Mouse (Mus musculus) intestine, postnatal 0 days (tissue): ENCODE measurements around the gene AC131692.1. TPM values are rescaled to one million over a fixed set of nuclear protein-coding genes. Genes with fewer than 3 reads are reported as not detected.

Experiments
- ATAC-seq: fragments of 200-750 bp; cut with Nextera tagmentation; 2 replicates; pipeline ENCODE4 v1.8.0; 2017; ENCODE audit warnings: mild to moderate bottlenecking, moderate TSS enrichment, moderate library complexity
- H3K27ac ChIP-seq: fragments of 300-500 bp; sonication (generic); 2 replicates; pipeline ENCODE4 v1.5.1; 2014; ENCODE audit warnings: mild to moderate bottlenecking, low read depth, low read length, moderate library complexity
- H3K27me3 ChIP-seq: fragments of 300-500 bp; sonication (generic); replicated peaks from 2 replicates; pipeline ENCODE4 v1.6.1; 2014; ENCODE audit warnings: low read length, mixed read lengths; ENCODE audit not compliant: control insufficient read depth, insufficient read depth
- H3K36me3 ChIP-seq: fragments of 300-500 bp; sonication (generic); 2 replicates; pipeline ENCODE4 v1.6.1; 2014; ENCODE audit warnings: mild to moderate bottlenecking, moderate library complexity; ENCODE audit not compliant: control insufficient read depth, insufficient read depth
- H3K4me1 ChIP-seq: fragments of 300-500 bp; sonication (generic); replicated peaks from 2 replicates; pipeline ENCODE4 v1.6.1; 2014; ENCODE audit warnings: antibody characterized with exemption, low read length, mixed read lengths; ENCODE audit not compliant: control insufficient read depth, insufficient read depth
- H3K4me2 ChIP-seq: fragments of 300-500 bp; sonication (generic); replicated peaks from 2 replicates; pipeline ENCODE4 v1.6.1; 2014; ENCODE audit warnings: low read depth, mild to moderate bottlenecking, moderate library complexity
- H3K4me3 ChIP-seq: fragments of 300-500 bp; sonication (generic); 2 replicates; pipeline ENCODE4 v1.5.1; 2014; ENCODE audit warnings: low read depth, low read length
- H3K9ac ChIP-seq: fragments of 300-500 bp; sonication (generic); 2 replicates; pipeline ENCODE4 v1.6.1; 2014; ENCODE audit warnings: mild to moderate bottlenecking, low read depth, low read length
- H3K9me3 ChIP-seq: fragments of 300-500 bp; sonication (generic); 2 replicates; pipeline ENCODE4 v1.6.1; 2016; ENCODE audit warnings: mixed run types; ENCODE audit not compliant: control insufficient read depth
- CTCF ChIP-seq: sonication (generic); IDR thresholded peaks from 2 replicates; pipeline ENCODE4 v1.5.1; 2016; ENCODE audit warnings: low read depth, mild to moderate bottlenecking, control low read depth, antibody characterized with exemption, moderate library complexity
- WGBS: fragments of 180-500 bp; shearing (Covaris S2); extraction: QIAGEN DNeasy Blood & Tissue Kit; methylation state at CpG from one replicate; pipeline ENCODE4 v1.1.7; 2014; 5-methylcytosine and 5-hydroxymethylcytosine counted together
- polyA plus RNA-seq: library from polyadenylated mRNA; unstranded; fragments of >200 nt; fragmentation: Nextera tagmentation; extraction: Ambion mirVana; gene quantifications from 2 replicates; pipeline ENCODE4 v1.2.1, GENCODE M21; 2015

AC131692.1 gene
- polyA plus RNA-seq, 1 experiment from 2014 or later, result not detected

DNA sequence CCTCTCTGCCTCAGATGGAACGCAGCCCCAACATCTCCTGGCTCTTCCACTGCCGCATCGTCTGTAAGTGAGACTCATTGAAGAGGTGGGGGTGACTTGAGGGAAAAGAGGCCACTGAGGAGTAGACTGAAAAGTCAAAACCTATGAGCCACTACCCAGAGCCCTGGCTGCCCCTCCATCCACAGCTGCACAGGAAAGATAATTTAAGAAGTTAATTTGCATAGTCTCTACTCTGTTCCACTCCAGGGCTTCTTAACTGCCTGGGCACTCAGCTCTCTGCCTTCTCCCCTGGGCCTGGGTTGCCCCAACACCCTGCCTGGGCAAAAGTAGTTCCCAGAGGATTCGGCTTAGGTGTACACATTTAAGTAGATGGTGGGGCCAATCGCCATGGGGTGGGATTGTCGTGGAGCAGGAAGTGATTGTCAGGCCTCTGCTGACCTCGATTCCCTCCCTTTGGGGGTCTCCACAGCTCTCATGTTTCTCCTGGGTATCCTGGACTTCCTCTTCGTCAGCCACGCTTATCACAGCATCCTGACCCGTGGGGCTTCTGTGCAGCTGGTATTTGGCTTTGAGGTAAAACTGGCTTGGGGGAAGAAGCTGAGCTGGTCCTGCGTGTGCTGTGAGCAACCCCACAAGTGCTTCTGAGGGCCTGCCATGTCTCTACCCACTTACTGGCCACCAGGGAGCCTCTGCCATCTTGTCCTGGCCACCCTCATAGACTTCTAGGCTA lies 45.4 kb upstream of the AC131692.1 start:
- Histone ChIP-seq H3K27ac (no peak overlapping the region), H3K9me3 (no peaks in the 10 kb centered on the region), H3K4me1 (no peaks in the 10 kb centered on the region; the same call in 1 of the 2 replicates), H3K36me3 (peaks cover 56% of the 10 kb centered on the region), H3K9ac (no peak overlapping the region), H3K4me2 (no peak overlapping the region), H3K4me3 (no peak overlapping the region), H3K27me3 (no peaks in the 10 kb centered on the region)
- 88% methylated on average over 11 of the region's 11 CpGs for WGBS
- TF ChIP-seq CTCF, result no peak
- ATAC-seq, result no peak

DNA sequence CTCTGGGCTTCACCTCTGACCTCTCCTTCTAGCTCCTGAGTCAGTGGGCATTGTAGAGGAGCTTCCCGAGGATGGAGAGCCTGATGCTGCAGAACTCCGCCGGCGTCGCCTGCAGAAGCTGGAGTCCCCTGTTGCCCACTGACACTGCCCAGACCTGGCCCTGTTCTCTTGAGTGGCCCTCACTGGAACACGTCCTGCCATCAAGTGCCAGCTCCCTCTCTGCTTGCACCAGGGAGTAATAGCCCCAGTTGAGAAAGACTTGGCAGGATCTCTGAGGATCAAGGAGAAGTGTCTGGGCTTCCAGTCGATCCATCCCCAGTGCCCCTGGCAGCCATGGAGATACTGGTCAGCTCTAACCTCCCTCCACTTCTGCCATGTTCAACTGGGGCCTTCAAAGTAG lies 41.7 kb upstream of the AC131692.1 start:
- no peak for ATAC-seq
- Histone ChIP-seq H3K9ac (no peak overlapping the region), H3K9me3 (no peaks in the 10 kb centered on the region), H3K27me3 (no peaks in the 10 kb centered on the region), H3K4me3 (no peak overlapping the region), H3K36me3 (peaks cover 73% of the 10 kb centered on the region), H3K27ac (no peak overlapping the region), H3K4me1 (peaks cover 4% of the 10 kb centered on the region), H3K4me2 (no peak overlapping the region)
- no peak for TF ChIP-seq CTCF
- 81% methylated on average over 7 of the region's 7 CpGs for WGBS

DNA sequence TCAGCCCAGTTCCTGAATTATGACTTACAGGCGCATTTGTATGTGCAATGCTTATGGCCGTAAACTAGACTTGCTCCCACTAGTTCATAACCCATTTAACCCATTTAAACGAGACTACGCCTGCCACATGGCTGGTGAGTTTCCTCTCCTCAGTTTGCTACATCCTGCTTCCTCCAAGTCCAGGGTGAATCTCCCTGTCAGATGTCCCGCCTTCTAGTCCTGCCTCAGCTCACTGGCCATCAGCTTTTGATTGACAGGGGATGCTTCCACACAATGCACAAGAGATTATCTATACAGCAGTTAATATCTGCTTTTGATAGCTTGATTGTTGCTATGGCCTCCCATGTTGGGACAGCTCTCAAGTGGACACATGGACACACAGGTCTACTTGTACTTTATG lies 39.9 kb upstream of the AC131692.1 start:
- no peak overlapping the region for H3K9ac ChIP-seq
- WGBS, result 57% methylated on average over 5 of the region's 5 CpGs
- ATAC-seq, result no peak
- H3K36me3 ChIP-seq, result peaks cover 65% of the 10 kb centered on the region
- H3K4me3 ChIP-seq, result no peak overlapping the region
- H3K27me3 ChIP-seq, result no peaks in the 10 kb centered on the region
- no peaks in the 10 kb centered on the region for H3K9me3 ChIP-seq
- peaks cover 4% of the 10 kb centered on the region; the same call in 1 of the 2 replicates for H3K4me1 ChIP-seq
- no peak overlapping the region for H3K4me2 ChIP-seq
- peak overlapping the region; percentile 28; the same call in 1 of the 2 replicates for H3K27ac ChIP-seq
- TF ChIP-seq CTCF, result no peak

DNA sequence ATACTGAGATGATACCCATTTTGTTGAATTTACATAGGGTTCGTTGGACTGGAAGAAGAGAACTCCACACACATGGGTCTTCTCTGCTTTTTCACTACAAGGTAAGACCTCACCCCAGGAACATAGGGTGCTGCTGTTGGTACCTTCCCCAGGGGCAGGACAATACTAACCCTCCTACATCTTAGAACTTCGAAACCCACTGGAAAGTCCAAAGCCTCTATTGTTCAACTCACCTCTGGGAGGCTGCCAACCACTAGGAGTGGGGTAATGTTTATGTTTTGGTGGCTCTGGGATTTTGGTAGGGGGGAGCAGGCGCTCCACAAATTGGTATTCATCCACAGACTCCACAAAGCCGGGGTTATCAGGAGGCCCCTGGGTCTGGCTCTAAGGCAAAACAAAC lies 37.5 kb upstream of the AC131692.1 start:
- 41% methylated on average over 4 of the region's 4 CpGs for WGBS
- Histone ChIP-seq H3K9ac (peak overlapping the region; percentile 63), H3K27ac (no peak overlapping the region), H3K27me3 (no peaks in the 10 kb centered on the region), H3K4me2 (peak overlapping the region; percentile 73), H3K36me3 (peaks cover 41% of the 10 kb centered on the region), H3K9me3 (no peaks in the 10 kb centered on the region), H3K4me1 (peaks cover 4% of the 10 kb centered on the region; the same call in 1 of the 2 replicates), H3K4me3 (peak overlapping the region; percentile 62)
- no peak for TF ChIP-seq CTCF
- ATAC-seq, result no peak

DNA sequence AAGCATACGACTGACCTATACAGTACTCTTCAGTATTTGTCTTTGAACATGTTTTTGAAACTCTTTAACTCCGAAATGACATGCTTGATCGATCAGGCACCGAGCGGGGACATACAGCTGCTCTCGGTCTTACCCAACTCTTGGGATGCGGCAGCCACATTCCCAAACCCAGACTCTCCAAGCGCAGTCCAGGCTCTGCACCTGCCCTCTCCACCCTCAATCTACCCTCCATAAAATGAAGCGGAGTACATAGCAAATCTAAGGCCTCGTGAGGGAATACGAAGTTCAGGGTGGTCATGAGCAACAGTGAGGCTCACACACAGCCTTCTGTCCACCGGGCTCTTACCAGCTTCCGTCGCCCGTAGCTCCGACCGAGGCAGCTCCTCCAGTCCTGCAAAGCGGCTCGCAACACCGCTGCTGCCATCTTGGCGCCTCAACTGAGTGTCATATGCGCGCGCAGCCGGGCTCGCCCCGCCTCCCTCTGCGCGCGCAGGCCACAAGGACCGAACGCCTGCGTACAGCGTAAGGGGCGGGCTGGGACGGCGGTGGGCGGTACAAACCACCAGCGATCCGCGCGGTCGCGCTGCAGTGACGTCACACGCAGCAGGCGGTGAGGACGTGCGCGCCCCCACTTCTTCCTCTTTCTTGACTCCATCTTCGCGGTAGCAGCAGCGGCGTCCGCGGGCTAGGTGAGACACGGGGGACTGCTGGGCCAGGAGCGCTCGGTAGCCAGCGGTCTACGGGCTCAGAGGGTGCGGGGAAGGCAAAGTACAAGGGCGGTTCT lies 36.7 kb upstream of the AC131692.1 start, which contains the start of the genes Mrpl49 and Fau:
Mrpl49 (minus strand) TSS at position 473 of the 784 bp plus-strand sequence.
Fau (plus strand) TSS at position 532 of the 784 bp plus-strand sequence.
- WGBS, result under 1% methylated on average over 61 of the region's 63 CpGs
- H3K36me3 ChIP-seq, result peaks cover 33% of the 10 kb centered on the region
- peak within 1 kb of the TSS; percentile 63 for H3K9ac ChIP-seq
- peak within 1 kb of the TSS; percentile 62 for H3K4me3 ChIP-seq
- ATAC-seq, result peak; percentile 84
- peak within 1 kb of the TSS; percentile 73 for H3K4me2 ChIP-seq
- H3K9me3 ChIP-seq, result no peaks in the 10 kb centered on the region
- no peak for TF ChIP-seq CTCF
- peaks cover 9% of the 10 kb centered on the region; the same call in 1 of the 2 replicates for H3K4me1 ChIP-seq
- H3K27me3 ChIP-seq, result no peaks in the 10 kb centered on the region
- peak within 1 kb of the TSS; percentile 51 for H3K27ac ChIP-seq

DNA sequence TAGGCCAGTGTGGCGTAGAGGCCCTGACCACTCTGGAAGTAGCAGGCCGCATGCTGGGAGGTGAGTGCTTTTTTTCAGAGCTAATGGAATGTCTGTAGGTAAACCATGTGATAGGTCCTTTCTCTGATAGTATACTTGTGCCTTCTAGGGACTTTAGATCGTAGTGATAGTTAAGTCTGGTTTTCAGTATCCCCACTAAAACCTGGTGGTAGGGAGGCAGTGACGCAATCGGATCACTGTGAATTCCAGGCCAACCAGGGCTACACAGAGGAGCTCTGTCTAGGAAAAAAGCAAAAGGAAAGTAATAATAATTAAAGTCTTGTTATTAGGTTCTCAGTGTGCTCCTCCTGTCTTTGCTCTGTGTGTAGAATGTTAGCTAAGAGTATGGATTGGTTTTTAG lies 35.7 kb upstream of the AC131692.1 start:
- 17% methylated on average over 5 of the region's 5 CpGs for WGBS
- H3K27me3 ChIP-seq, result no peaks in the 10 kb centered on the region
- H3K27ac ChIP-seq, result peak overlapping the region; percentile 51

More for the DNA sequence above, 35.7 kb upstream of the AC131692.1 start:
- peaks cover 23% of the 10 kb centered on the region for H3K36me3 ChIP-seq
- H3K4me2 ChIP-seq, result peak overlapping the region; percentile 73
- no peaks in the 10 kb centered on the region for H3K9me3 ChIP-seq
- no peak for TF ChIP-seq CTCF
- no peak for ATAC-seq
- peaks cover 12% of the 10 kb centered on the region; the same call in 1 of the 2 replicates for H3K4me1 ChIP-seq
- H3K9ac ChIP-seq, result peak overlapping the region; percentile 63
- H3K4me3 ChIP-seq, result peak overlapping the region; percentile 62
